Mouse (Mus musculus): ENCODE data around the gene Gabarap. TPM values are rescaled to one million over a fixed set of nuclear protein-coding genes. Genes with fewer than 3 reads are reported as not detected.

The Gabarap gene
- total RNA-seq (2012; rRNA removed) (182 and 189 TPM in 2 replicates), total RNA-seq (2014; rRNA removed) (187 and 213 TPM in 2 replicates), polyA plus RNA-seq (2012; ENCODE audit: insufficient read length, low read depth) (352 and 386 TPM in 2 replicates)

GRCm38 (mm10) chr11:69990850-69991691, at the start of gene Gabarap:
Gene Gabarap (plus strand): TSS chr11:69991143.
- no peaks in the 10 kb centered on the region for H3K27me3 ChIP-seq (replicated peaks)
- dilution Hi-C loops (cut with MboI; ENCODE audit: extremely low pct_ligation_motif_present, extremely low pct_unique_long_range_greater_than_20kb, low sequenced_read_pairs), result no loop called here
- H3K9ac ChIP-seq (ENCODE audit: insufficient read depth, low read depth), result peak within 1 kb of the TSS; percentile 83
- H3K79me2 ChIP-seq (replicated peaks; ENCODE audit: control insufficient read depth, extremely low read depth, insufficient read depth, poor library complexity, severe bottlenecking), result peaks cover 29% of the 10 kb centered on the region
- no peaks in the 10 kb centered on the region for H3K9me3 ChIP-seq (replicated peaks; ENCODE audit: low read length)
- peaks cover 51 to 62% of the 10 kb centered on the region in 2 experiments for H3K36me3 ChIP-seq (replicated peaks in 1 of 2; ENCODE audit: control insufficient read depth in 1 of 2, insufficient read depth in 1 of 2, low read length in 1 of 2)
- peak within 1 kb of the TSS; percentile 76 to 93 (median 77) for H3K4me3 ChIP-seq (replicated peaks in 1 of 3; ENCODE audit: low read depth in 2 of 3, low read length in 2 of 3, poor library complexity in 1 of 3)
- peak within 1 kb of the TSS; percentile 68 for H3K4me2 ChIP-seq (ENCODE audit: insufficient read depth, low read depth, poor library complexity, severe bottlenecking)
- peak; percentile 99 for DNase-seq (ENCODE audit: extremely low read depth)
- TF ChIP-seq RAD21 (IDR thresholded peaks at IDR 0.05; ENCODE audit: low read depth, low read length) (no peak), JUN (IDR thresholded peaks at IDR 0.05; ENCODE audit: insufficient read depth, low read depth, low read length) (no peak), MAFK (IDR thresholded peaks at IDR 0.05; ENCODE audit: insufficient replicate concordance, low read length) (no peak), GABPA (IDR thresholded peaks at IDR 0.05; ENCODE audit: insufficient replicate concordance, low read depth, low read length) (no peak), CTCF (conservative IDR thresholded peaks at IDR 0.05 in 1 of 2, IDR thresholded peaks at IDR 0.05 in 1 of 2; ENCODE audit: low read depth in 2 of 2, low read length in 2 of 2) (no peak), MXI1 (IDR thresholded peaks at IDR 0.05; ENCODE audit: low read depth, low read length) (peak; percentile 94), E2F4 (IDR thresholded peaks at IDR 0.05; ENCODE audit: insufficient replicate concordance, low read depth, low read length) (no peak; the same call in 1 of the 2 replicates), POLR2AphosphoS2 (IDR thresholded peaks at IDR 0.05; ENCODE audit: low read depth, low read length) (peak; percentile 86), ZC3H11A (IDR thresholded peaks at IDR 0.05; ENCODE audit: low read depth, low read length) (no peak), USF2 (conservative IDR thresholded peaks at IDR 0.05; ENCODE audit: low read depth, low read length) (peak; percentile 99), CHD2 (IDR thresholded peaks at IDR 0.05; ENCODE audit: low read length) (peak; percentile 81; the same call in 1 of the 2 replicates), USF1 (IDR thresholded peaks at IDR 0.05; ENCODE audit: low read depth, low read length) (peak; percentile 98), NRF1 (IDR thresholded peaks at IDR 0.05; ENCODE audit: low read depth, low read length) (no peak), CHD1 (IDR thresholded peaks at IDR 0.05; ENCODE audit: low read depth, low read length) (no peak), HCFC1 (IDR thresholded peaks at IDR 0.05; ENCODE audit: low read depth, low read length) (peak; percentile 82), TBP (conservative IDR thresholded peaks at IDR 0.05; ENCODE audit: low read depth, low read length) (peak; percentile 74), PAX5 (IDR thresholded peaks at IDR 0.05; ENCODE audit: low read length) (no peak), TCF12 (IDR thresholded peaks at IDR 0.05; ENCODE audit: low read depth, low read length) (peak; percentile 62; the same call in 1 of the 2 replicates), ZKSCAN1 (IDR thresholded peaks at IDR 0.05; ENCODE audit: borderline replicate concordance, low read depth, low read length) (no peak; the same call in 1 of the 2 replicates), MAZ (IDR thresholded peaks at IDR 0.05; ENCODE audit: low read depth, low read length) (peak; percentile 79; the same call in 1 of the 2 replicates), SIN3A (IDR thresholded peaks at IDR 0.05; ENCODE audit: low read length) (peak; percentile 100), RCOR1 (conservative IDR thresholded peaks at IDR 0.05; ENCODE audit: low read depth, low read length) (0 out of 2 replicates have a peak, but pooled peaks have one; percentile 31), POLR2A (IDR thresholded peaks at IDR 0.05; ENCODE audit: low read depth, low read length) (peak; percentile 70), JUND (conservative IDR thresholded peaks at IDR 0.05; ENCODE audit: low read depth, low read length) (no peak), BHLHE40 (IDR thresholded peaks at IDR 0.05; ENCODE audit: low read depth, low read length) (peak; percentile 98), NELFE (IDR thresholded peaks at IDR 0.05; ENCODE audit: low read depth, low read length) (peak; percentile 36), ETS1 (conservative IDR thresholded peaks at IDR 0.05; ENCODE audit: low read depth, low read length) (peak; percentile 43; the same call in 1 of the 2 replicates), ZMIZ1 (IDR thresholded peaks at IDR 0.05; ENCODE audit: low read depth, low read length) (no peak; the same call in 1 of the 2 replicates), KAT2A (IDR thresholded peaks at IDR 0.05; ENCODE audit: insufficient replicate concordance, low read length) (peak; percentile 98), MAX (IDR thresholded peaks at IDR 0.05; ENCODE audit: low read length) (peak; percentile 99), IRF4 (IDR thresholded peaks at IDR 0.05; ENCODE audit: low read depth, low read length) (peak; percentile 84), MYC (IDR thresholded peaks at IDR 0.05; ENCODE audit: low read depth, low read length) (peak; percentile 96), ELF1 (IDR thresholded peaks at IDR 0.05; ENCODE audit: low read depth, low read length) (peak; percentile 81), MEF2A (IDR thresholded peaks at IDR 0.05; ENCODE audit: borderline replicate concordance, low read depth, low read length) (peak; percentile 56; the same call in 1 of the 2 replicates), UBTF (IDR thresholded peaks at IDR 0.05; ENCODE audit: low read depth, low read length) (no peak), EP300 (IDR thresholded peaks at IDR 0.05; ENCODE audit: low read length) (no peak), ZNF384 (IDR thresholded peaks at IDR 0.05; ENCODE audit: low read depth, low read length) (no peak), SMC3 (IDR thresholded peaks at IDR 0.05; ENCODE audit: low read depth, low read length) (no peak)
- H3K27ac ChIP-seq (ENCODE audit: insufficient read depth, low read depth), result peak within 1 kb of the TSS; percentile 80
- peaks cover 8 to 28% of the 10 kb centered on the region in 2 experiments; a peak in 3 of 4 replicates for H3K4me1 ChIP-seq (ENCODE audit: control insufficient read depth in 1 of 2, insufficient read depth in 2 of 2)
- in situ Hi-C loops (cut with MboI; ENCODE audit: low pct_ligation_motif_present, low pct_unique_long_range_greater_than_20kb, low sequenced_read_pairs), result no loop called here
